Mouse (Mus musculus) lung, embryonic 14.5 days (tissue): ENCODE data around the gene Lrp5. TPM values are rescaled to one million over a fixed set of nuclear protein-coding genes. Genes with fewer than 3 reads are reported as not detected.

ENCODE experiments used
- ATAC-seq: fragments of 200-750 bp; cut with Nextera tagmentation; 2 replicates; pipeline ENCODE4 v1.8.0; 2017; ENCODE audit warnings: mild to moderate bottlenecking, moderate TSS enrichment, moderate library complexity; ENCODE audit not compliant: insufficient read depth
- DNase-seq: peaks from one replicate; pipeline ENCODE4 v3.0.0-alpha.2; 2015
- H3K27ac ChIP-seq: fragments of 300-500 bp; sonication (generic); 2 replicates; pipeline ENCODE4 v1.5.1; 2014; ENCODE audit warnings: low read depth, mild to moderate bottlenecking, moderate library complexity
- H3K27me3 ChIP-seq: fragments of 300-500 bp; sonication (generic); 2 replicates; pipeline ENCODE4 v1.6.1; 2014; ENCODE audit warnings: low read length, control low read depth; ENCODE audit not compliant: insufficient read depth
- H3K36me3 ChIP-seq: fragments of 300-500 bp; sonication (generic); 2 replicates; pipeline ENCODE4 v1.6.1; 2014; ENCODE audit warnings: control low read depth; ENCODE audit not compliant: insufficient read depth
- H3K4me1 ChIP-seq: fragments of 300-500 bp; sonication (generic); 2 replicates; pipeline ENCODE4 v1.6.1; 2014; ENCODE audit warnings: antibody characterized with exemption, control low read depth; ENCODE audit not compliant: insufficient read depth
- H3K4me2 ChIP-seq: fragments of 300-500 bp; sonication (generic); 2 replicates; pipeline ENCODE4 v1.6.1; 2014; ENCODE audit warnings: mild to moderate bottlenecking
- H3K4me3 ChIP-seq: fragments of 300-500 bp; sonication (generic); 2 replicates; pipeline ENCODE4 v1.5.1; 2014; ENCODE audit warnings: low read depth, low read length
- H3K9ac ChIP-seq: fragments of 300-500 bp; sonication (generic); 2 replicates; pipeline ENCODE4 v1.6.1; 2014
- H3K9me3 ChIP-seq: fragments of 300-500 bp; sonication (generic); 2 replicates; pipeline ENCODE4 v1.6.1; 2016; ENCODE audit warnings: low read depth, low read length, control low read depth
- CTCF ChIP-seq: IDR thresholded peaks from 2 replicates; pipeline ENCODE4 v1.5.1; 2016; ENCODE audit warnings: antibody characterized with exemption, low read depth
- WGBS: fragments of 180-500 bp; shearing (Covaris S2); extraction: QIAGEN DNeasy Blood & Tissue Kit; methylation state at CpG from one replicate; pipeline ENCODE4 v1.1.7; 2014; 5-methylcytosine and 5-hydroxymethylcytosine counted together
- polyA plus RNA-seq: library from polyadenylated mRNA; unstranded; fragments of >200 nt; fragmentation: Nextera tagmentation; extraction: Ambion mirVana; gene quantifications from 2 replicates; pipeline ENCODE4 v1.2.1, GENCODE M21; 2014

Lrp5 gene
- polyA plus RNA-seq, 1 experiment from 2014 or later: 11.4 TPM

DNA sequence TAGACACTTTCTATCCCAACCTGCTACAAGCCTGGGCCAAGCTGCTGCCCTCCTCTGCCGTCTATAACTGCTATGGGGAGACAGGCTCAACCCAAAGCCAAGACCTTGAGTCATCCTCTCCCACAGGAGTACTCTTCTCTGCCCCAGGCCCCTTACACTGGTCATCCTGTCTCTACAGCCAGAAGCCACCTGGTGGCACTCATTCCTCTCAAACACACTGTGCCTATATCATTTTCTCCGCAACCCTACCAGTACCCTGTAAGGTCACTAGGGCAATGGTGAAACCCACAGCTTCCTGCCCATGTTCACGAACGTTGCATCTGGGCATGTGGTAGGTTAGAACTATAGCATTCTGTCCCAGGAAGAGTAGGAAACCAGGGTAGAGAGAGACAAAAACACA, 31.4 kb downstream of the Lrp5 start:
- 0 out of 2 replicates have a peak, but pooled peaks cover under 1% of the 10 kb centered on the region for H3K4me1 ChIP-seq
- no peak overlapping the region for H3K4me2 ChIP-seq
- no peaks in the 10 kb centered on the region for H3K27me3 ChIP-seq
- 78% methylated on average over 4 of the region's 4 CpGs for WGBS
- DNase-seq (no peak), ATAC-seq (no peak)
- TF ChIP-seq CTCF: peak; percentile 44
- H3K36me3 ChIP-seq: peaks cover 49% of the 10 kb centered on the region
- peaks cover 4% of the 10 kb centered on the region; the same call in 1 of the 2 replicates for H3K9me3 ChIP-seq
- no peak overlapping the region for H3K27ac ChIP-seq
- H3K9ac ChIP-seq: no peak overlapping the region
- no peak overlapping the region for H3K4me3 ChIP-seq

DNA sequence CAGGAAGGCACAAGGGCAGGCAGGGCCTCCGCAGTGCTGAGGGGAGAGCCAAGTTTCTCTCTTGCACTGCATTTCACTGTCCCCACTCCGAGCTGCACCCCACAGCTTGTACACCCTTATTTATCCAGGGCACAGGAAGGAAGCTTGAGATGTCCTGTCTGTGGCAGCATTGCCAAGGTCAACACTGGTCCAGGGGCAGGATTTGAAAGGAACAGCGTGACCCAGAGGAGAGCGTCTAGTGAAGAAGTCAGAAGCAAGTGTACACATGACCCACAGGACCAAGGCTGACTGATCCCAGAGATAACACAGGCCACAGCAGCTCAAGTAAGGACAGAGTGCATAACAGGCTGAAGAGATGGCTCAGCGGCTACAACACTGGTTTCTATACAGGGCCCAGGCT, 32.3 kb downstream of the Lrp5 start:
- 83% methylated on average over 5 of the region's 5 CpGs for WGBS

DNA sequence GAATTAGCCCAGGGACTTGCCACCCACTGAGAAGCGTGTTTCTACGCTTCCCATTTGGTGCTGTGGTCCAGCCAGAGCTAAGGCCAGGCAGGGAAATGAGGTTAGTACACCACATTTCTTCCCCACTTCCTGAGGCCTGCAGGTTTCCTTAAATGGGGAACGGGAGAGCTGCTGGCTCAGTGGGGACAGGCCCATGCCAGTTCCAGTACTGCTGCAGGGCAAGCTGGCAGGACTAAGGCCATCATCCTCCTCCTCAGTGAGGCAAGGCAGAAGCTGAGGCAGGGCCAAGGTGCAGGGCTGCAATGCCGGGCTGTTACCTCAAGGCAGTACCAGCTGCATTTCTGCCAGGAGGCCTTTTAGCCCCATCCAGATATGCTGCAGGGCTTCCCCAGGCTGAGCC, 32.9 kb downstream of the Lrp5 start:
- Histone ChIP-seq H3K36me3 (peaks cover 50% of the 10 kb centered on the region), H3K9ac (no peak overlapping the region), H3K9me3 (peaks cover 4% of the 10 kb centered on the region; the same call in 1 of the 2 replicates), H3K27ac (peak overlapping the region; percentile 10; the same call in 1 of the 2 replicates), H3K4me1 (no peaks in the 10 kb centered on the region), H3K4me2 (no peak overlapping the region), H3K27me3 (no peaks in the 10 kb centered on the region), H3K4me3 (no peak overlapping the region)
- WGBS: 82% methylated on average over 4 of the region's 4 CpGs
- no peak for DNase-seq
- no peak for ATAC-seq
- TF ChIP-seq CTCF: no peak

More for the DNA sequence above, 32.3 kb downstream of the Lrp5 start:
- peaks cover 52% of the 10 kb centered on the region for H3K36me3 ChIP-seq
- H3K4me1 ChIP-seq: no peaks in the 10 kb centered on the region
- no peak for TF ChIP-seq CTCF
- peak overlapping the region; percentile 10; the same call in 1 of the 2 replicates for H3K27ac ChIP-seq
- no peaks in the 10 kb centered on the region for H3K27me3 ChIP-seq
- ATAC-seq (no peak), DNase-seq (no peak)
- no peak overlapping the region for H3K9ac ChIP-seq
- peaks cover 4% of the 10 kb centered on the region; the same call in 1 of the 2 replicates for H3K9me3 ChIP-seq
- no peak overlapping the region for H3K4me2 ChIP-seq
- no peak overlapping the region for H3K4me3 ChIP-seq

DNA sequence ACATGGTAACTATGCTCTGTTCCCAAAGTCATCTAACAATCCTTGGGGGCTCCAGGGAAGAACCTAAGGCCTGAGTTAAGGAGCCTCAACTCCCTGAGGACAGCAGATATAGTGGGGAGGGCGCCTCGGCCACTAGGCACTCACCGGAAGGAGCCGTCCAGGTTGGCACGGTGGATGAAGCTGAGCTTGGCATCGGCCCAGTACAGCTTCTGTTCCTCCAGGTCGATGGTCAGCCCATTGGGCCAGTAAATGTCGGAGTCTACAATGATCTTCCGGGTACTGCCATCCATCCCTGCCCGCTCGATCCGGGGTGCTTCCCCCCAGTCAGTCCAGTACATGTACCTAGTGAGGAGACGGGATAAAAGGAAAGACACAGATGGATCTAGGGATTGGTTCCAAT, 34.4 kb downstream of the Lrp5 start:
- DNase-seq: no peak
- ATAC-seq: no peak
- 96% methylated on average over 13 of the region's 13 CpGs for WGBS
- no peak for TF ChIP-seq CTCF
- Histone ChIP-seq H3K4me1 (no peaks in the 10 kb centered on the region), H3K27ac (no peak overlapping the region), H3K4me3 (no peak overlapping the region), H3K9ac (no peak overlapping the region), H3K9me3 (peaks cover 4% of the 10 kb centered on the region; the same call in 1 of the 2 replicates), H3K4me2 (no peak overlapping the region), H3K27me3 (no peaks in the 10 kb centered on the region), H3K36me3 (peaks cover 51% of the 10 kb centered on the region)

DNA sequence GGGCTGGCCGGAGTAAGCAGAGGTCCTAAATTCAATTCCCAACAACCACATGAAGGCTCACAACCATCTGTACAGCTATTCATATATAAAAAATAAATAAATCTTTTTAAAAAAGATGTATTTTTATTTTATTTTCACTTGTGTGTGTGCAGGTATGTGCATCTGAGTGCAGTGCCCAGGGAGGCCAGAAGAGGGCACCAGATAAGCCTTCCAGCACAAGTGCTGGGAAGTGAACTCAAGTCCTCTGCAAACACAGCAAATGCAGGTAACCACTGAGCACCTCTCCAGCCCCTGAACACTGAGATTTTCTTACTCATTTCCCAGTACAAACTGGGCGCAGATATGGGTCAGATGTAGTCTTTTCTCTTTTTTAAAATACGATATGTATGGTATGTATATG, 35.1 kb downstream of the Lrp5 start:
- DNase-seq (peak; percentile 49), ATAC-seq (no peak)
- H3K9me3 ChIP-seq: peaks cover 4% of the 10 kb centered on the region; the same call in 1 of the 2 replicates
- no peak overlapping the region for H3K4me3 ChIP-seq
- H3K27me3 ChIP-seq: no peaks in the 10 kb centered on the region
- H3K4me2 ChIP-seq: no peak overlapping the region
- no peaks in the 10 kb centered on the region for H3K4me1 ChIP-seq
- peaks cover 57% of the 10 kb centered on the region for H3K36me3 ChIP-seq
- no peak overlapping the region for H3K9ac ChIP-seq
- over 99% methylated on average over 3 of the region's 3 CpGs for WGBS
- no peak overlapping the region for H3K27ac ChIP-seq
- peak; percentile 53 for TF ChIP-seq CTCF

DNA sequence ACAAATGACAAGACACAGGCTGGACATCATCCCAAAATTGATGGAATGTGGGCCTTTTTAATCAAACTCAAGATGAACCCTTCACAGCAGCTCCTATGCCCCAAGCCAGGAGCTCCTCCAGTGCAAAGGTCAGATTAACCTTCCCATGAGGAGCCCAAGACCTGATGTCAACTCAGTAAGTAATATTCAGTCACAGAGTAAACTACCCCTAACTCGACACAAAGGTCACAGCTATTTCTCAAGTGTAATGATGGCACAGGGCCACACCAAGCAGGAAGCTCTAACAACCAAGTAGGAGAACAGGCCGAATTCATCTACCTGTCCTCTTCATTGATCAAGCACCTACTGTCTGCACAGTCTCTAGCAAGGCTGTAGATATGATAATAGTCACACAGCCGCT, 35.9 kb downstream of the Lrp5 start:
- peaks cover 4% of the 10 kb centered on the region; the same call in 1 of the 2 replicates for H3K9me3 ChIP-seq
- H3K36me3 ChIP-seq: peaks cover 65% of the 10 kb centered on the region
- TF ChIP-seq CTCF: no peak
- no peak overlapping the region for H3K4me2 ChIP-seq
- H3K9ac ChIP-seq: no peak overlapping the region
- no peak overlapping the region for H3K27ac ChIP-seq
- no peaks in the 10 kb centered on the region for H3K27me3 ChIP-seq
- no peak overlapping the region for H3K4me3 ChIP-seq
- DNase-seq (no peak), ATAC-seq (no peak)
- 85% methylated on average over 3 of the region's 3 CpGs for WGBS
- H3K4me1 ChIP-seq: no peaks in the 10 kb centered on the region

DNA sequence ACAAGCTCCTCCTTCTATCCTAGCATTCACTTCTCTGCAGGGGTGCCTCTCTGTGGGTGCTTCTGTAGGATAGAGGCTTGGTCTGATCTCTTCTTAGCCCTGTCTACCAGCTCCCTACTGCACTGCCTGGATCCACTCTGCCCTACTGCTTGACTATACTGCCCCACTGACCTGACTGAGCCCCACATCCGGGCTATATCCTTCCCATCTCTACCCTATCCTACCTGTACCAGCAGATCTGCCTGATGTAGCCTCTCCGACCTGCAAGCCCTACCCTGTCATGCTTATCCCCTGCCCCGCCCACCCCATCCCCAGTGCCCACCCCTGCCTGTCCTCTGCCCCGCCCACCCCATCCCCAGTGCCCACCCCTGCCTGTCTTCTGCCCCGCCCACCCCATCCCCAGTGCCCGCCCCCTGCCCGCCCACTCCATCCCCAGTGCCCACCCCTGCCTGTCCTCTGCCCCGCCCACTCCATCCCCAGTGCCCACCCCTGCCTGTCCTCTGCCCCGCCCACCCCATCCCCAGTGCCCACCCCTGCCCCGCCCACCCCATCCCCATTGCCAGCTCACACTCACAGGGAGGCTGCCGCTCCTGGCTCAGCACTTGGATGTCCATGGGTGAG, 37.4 kb downstream of the Lrp5 start:
- H3K36me3 ChIP-seq: peaks cover 78% of the 10 kb centered on the region
- H3K4me3 ChIP-seq: no peak overlapping the region
- H3K9ac ChIP-seq: no peak overlapping the region
- no peaks in the 10 kb centered on the region for H3K4me1 ChIP-seq
- 71% methylated on average over 11 of the region's 11 CpGs for WGBS
- no peaks in the 10 kb centered on the region for H3K27me3 ChIP-seq
- no peak for DNase-seq
- H3K9me3 ChIP-seq: peaks cover 4% of the 10 kb centered on the region; the same call in 1 of the 2 replicates
- no peak overlapping the region for H3K27ac ChIP-seq
- no peak for ATAC-seq
- TF ChIP-seq CTCF: no peak
- no peak overlapping the region for H3K4me2 ChIP-seq
